Mouse (Mus musculus): Measurements from ENCODE around the gene Tex26.

DNA sequence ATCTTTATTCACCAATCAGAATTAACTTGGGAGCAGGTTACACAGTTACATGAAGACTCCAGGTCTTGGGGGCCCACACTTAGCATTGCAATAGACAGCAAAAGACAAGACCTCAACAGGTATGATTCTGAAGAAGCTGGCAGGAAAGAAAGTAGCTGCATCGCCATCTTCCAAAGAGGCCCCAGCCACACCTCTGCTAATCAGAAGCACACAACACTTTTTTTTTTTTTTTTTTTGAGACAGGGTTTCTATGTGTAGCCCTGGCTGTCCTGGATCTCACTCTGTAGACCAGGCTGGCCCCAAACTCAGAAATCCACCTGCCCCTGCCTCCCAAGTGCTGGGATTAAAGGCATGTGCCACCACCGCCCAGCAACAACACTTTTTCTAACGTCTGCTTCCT, 12.9 kb upstream of the Tex26 start:
- TF ChIP-seq CTCF (IDR thresholded peaks at IDR 0.05; ENCODE audit: extremely low read depth, insufficient read depth, low read length) (no peak), POLR2A (IDR thresholded peaks at IDR 0.05; ENCODE audit: extremely low read depth, insufficient read depth, low read length) (no peak)

Data from cortical plate, adult 2 months (tissue).